Mouse (Mus musculus): ENCODE data around the gene Abcg1.

DNA sequence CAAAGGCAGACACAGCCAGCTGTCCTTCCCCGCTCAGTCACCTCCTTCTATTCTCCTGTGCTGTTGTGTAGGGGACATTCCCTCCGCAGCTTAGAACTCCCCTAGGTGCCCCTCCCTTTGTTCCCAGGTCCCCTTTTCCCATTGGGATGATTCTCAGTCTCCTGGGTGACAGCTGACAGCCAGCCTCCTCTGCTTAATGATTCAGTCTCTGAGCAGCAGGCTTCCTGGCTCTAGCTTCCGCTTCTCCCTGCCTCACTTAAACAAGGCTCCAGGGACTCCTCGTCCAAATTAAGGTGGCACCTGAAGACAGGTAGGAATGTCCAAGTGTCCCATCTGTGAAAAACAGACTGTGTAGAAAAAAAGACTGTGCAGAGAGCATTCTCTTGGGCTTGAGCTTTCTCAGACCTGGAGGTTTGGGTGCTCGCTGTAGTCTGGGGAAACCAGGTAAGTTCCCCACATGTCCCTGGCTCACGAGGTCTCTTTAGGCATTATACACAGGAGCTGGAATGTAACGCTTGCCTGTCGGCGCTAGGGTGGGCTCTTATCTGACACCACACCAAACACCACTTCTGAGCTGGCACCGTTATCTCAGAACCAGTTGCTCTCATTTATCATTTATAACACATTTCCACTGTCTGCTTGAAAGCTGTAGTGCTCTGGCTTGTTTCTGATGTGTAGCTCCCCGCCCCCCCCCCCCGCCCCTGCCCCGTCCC lies 33.7 kb downstream of the Abcg1 start:
- TF ChIP-seq POLR2A (IDR thresholded peaks at IDR 0.05; ENCODE audit: insufficient read length, low read depth) = no peak
- TF ChIP-seq MAX (IDR thresholded peaks at IDR 0.05; ENCODE audit: low read depth) = no peak

Data from myocyte (in vitro differentiated cells).